Mouse (Mus musculus): ENCODE results near the gene Gdf15. TPM values are rescaled to one million over a fixed set of nuclear protein-coding genes. Genes with fewer than 3 reads are reported as not detected.
A peak's percentile ranks its signal among the peaks of the same experiment; 100 is the strongest.

Gene Gdf15
- 0.13 TPM in 1 of 2 replicates, not detected in the other for polyA plus RNA-seq (2012)

DNA sequence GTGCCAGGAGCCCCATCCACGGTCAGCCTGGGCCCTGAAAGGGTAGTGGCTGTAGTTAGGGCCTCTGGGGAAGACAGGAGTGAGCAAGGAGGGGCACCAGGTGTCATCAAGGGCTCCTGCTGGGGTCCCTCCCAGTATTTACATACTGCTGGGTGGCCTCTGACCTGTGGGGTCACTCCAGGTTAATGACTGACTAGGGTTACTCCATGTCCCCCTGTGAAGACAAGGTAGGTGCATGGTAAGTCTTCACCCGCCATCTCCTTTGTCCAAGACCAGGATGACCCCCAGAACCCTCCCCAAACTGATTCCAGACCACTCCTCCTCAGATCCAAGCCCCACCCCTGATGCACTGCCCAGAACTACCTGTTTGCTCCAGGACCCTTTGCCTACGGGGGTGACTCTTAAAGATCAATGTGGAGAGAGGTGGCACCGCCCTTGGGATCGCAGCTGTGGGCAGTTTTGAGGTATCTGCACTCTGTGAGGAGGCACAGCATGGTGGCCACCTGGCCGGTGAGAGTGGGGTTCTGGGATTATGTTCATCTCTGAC, at the start of gene Gdf15:
TSS of gene Gdf15 (minus strand) at position 111 of the 547 bp plus-strand sequence.
- no peaks in the 10 kb centered on the region for H3K9me3 ChIP-seq (ENCODE audit: control insufficient read depth, low read length)
- peak within 1 kb of the TSS; percentile 72 for H3K4me3 ChIP-seq (replicated peaks)

DNA sequence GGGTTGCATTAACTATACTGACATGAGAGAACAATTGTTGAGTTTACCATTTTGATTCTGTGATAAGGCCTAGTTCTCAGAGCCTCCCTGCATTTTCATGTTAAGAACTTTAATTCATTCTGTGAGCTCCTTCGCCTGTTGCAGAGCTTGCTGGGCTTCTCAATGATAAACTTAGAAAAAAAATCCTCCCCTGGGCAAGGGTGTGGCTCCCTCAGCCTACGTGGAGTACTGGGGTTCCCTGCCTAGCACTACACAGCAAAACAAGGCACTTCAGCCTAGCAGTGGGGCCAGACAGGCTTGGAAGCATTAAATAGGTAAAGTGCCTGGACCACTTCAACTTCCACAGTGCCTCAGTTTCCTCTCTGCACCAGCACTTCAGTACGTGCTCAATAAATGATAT, 49.2 kb upstream of the Gdf15 start:
- peaks cover 15% of the 10 kb centered on the region for H3K27me3 ChIP-seq (ENCODE audit: control insufficient read depth)
- H3K4me1 ChIP-seq (ENCODE audit: control insufficient read depth) = peaks cover 62% of the 10 kb centered on the region
- no peak overlapping the region for H3K4me3 ChIP-seq (replicated peaks)
- H3K36me3 ChIP-seq (ENCODE audit: control insufficient read depth) = peaks cover 41% of the 10 kb centered on the region
- TF ChIP-seq GATA1 (IDR thresholded peaks at IDR 0.05; ENCODE audit: low read length) = no peak
- TF ChIP-seq TAL1 (IDR thresholded peaks at IDR 0.05; ENCODE audit: low read length) = no peak
- H3K9me3 ChIP-seq (ENCODE audit: control insufficient read depth, low read length) = peaks cover 7% of the 10 kb centered on the region

More for the DNA sequence above, at the start of gene Gdf15:
- Histone ChIP-seq H3K27me3 (ENCODE audit: control insufficient read depth) (peaks cover 20% of the 10 kb centered on the region), H3K4me1 (ENCODE audit: control insufficient read depth) (peaks cover 46% of the 10 kb centered on the region), H3K36me3 (ENCODE audit: control insufficient read depth) (no peaks in the 10 kb centered on the region; the same call in 1 of the 2 replicates)
- TF ChIP-seq GATA1 (IDR thresholded peaks at IDR 0.05; ENCODE audit: low read length) (no peak), TAL1 (IDR thresholded peaks at IDR 0.05; ENCODE audit: low read length) (no peak)

DNA sequence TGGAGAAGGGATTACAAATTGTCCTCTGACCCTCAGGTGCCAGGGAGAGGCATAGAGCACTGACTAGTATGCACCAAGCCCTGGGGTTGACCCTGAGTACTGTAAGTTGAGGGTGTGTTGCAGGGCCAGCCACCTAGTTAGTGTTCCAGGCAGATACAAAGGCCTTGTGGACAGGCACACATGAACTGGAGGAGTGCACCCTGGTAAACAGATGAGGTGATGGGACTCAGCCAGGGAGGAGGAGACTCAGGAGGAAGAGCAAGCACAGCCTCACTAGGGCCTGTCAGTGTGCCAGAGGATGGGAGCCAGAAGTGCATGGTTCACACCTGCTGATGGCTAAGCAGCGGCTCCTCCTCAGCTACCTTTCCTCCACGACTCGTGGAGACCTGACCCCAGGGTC, 47.8 kb upstream of the Gdf15 start:
- Histone ChIP-seq H3K4me3 (replicated peaks) (no peak overlapping the region), H3K27me3 (ENCODE audit: control insufficient read depth) (peaks cover 12% of the 10 kb centered on the region), H3K36me3 (ENCODE audit: control insufficient read depth) (peaks cover 54% of the 10 kb centered on the region), H3K4me1 (ENCODE audit: control insufficient read depth) (peaks cover 72% of the 10 kb centered on the region), H3K9me3 (ENCODE audit: control insufficient read depth, low read length) (peaks cover 7% of the 10 kb centered on the region)
- TF ChIP-seq TAL1 (IDR thresholded peaks at IDR 0.05; ENCODE audit: low read length) (no peak), GATA1 (IDR thresholded peaks at IDR 0.05; ENCODE audit: low read length) (no peak)

DNA sequence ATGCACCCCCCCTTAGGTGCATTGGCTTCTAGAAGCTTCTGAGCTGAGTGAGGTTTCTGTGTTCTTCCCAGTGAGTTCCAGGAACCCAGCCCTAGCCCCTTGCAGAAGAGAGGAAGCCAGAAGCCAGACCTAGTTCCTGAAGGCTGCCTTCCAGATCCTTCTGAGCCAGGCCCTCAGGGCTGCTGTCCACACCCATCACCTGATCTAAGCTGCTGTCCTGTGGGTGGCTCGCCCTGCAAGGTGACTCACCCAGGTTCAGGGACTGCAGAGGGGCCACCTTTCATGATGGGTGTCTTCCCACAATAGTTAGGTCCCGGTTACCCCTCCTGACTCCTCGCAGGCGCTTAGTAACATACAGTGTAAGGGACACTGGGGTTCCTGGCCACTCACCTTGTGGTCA, 47.1 kb upstream of the Gdf15 start:
- peaks cover 78% of the 10 kb centered on the region for H3K4me1 ChIP-seq (ENCODE audit: control insufficient read depth)
- peaks cover 10% of the 10 kb centered on the region for H3K27me3 ChIP-seq (ENCODE audit: control insufficient read depth)
- H3K4me3 ChIP-seq (replicated peaks) = no peak overlapping the region
- peaks cover 7% of the 10 kb centered on the region for H3K9me3 ChIP-seq (ENCODE audit: control insufficient read depth, low read length)
- no peak for TF ChIP-seq GATA1 (IDR thresholded peaks at IDR 0.05; ENCODE audit: low read length)
- peaks cover 57% of the 10 kb centered on the region for H3K36me3 ChIP-seq (ENCODE audit: control insufficient read depth)

DNA sequence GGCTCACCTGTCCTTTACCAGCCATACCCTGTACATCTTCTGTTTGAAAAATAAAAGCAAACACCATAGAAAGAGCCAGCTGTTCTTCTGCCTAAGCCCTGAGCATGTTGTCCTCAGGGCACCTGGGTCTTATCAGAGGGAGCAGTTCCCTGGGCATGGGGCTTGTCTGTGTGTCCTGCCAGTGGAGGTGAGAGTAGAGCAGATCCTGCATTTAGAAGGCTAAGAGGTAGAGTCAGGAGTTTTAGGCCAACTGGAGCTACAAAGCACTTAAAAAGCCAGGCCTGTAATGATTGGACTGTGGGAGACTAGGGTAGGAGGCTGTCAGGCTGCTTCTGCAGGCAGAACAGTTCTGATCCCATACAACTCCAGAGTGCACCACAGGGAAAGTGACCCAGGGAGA, 46.4 kb upstream of the Gdf15 start:
- peaks cover 7% of the 10 kb centered on the region for H3K9me3 ChIP-seq (ENCODE audit: control insufficient read depth, low read length)
- H3K4me1 ChIP-seq (ENCODE audit: control insufficient read depth) = peaks cover 85% of the 10 kb centered on the region
- TF ChIP-seq TAL1 (IDR thresholded peaks at IDR 0.05; ENCODE audit: low read length) (no peak), GATA1 (IDR thresholded peaks at IDR 0.05; ENCODE audit: low read length) (no peak)
- peaks cover 3% of the 10 kb centered on the region; the same call in 1 of the 2 replicates for H3K27me3 ChIP-seq (ENCODE audit: control insufficient read depth)
- H3K4me3 ChIP-seq (replicated peaks) = no peak overlapping the region
- H3K36me3 ChIP-seq (ENCODE audit: control insufficient read depth) = peaks cover 60% of the 10 kb centered on the region

DNA sequence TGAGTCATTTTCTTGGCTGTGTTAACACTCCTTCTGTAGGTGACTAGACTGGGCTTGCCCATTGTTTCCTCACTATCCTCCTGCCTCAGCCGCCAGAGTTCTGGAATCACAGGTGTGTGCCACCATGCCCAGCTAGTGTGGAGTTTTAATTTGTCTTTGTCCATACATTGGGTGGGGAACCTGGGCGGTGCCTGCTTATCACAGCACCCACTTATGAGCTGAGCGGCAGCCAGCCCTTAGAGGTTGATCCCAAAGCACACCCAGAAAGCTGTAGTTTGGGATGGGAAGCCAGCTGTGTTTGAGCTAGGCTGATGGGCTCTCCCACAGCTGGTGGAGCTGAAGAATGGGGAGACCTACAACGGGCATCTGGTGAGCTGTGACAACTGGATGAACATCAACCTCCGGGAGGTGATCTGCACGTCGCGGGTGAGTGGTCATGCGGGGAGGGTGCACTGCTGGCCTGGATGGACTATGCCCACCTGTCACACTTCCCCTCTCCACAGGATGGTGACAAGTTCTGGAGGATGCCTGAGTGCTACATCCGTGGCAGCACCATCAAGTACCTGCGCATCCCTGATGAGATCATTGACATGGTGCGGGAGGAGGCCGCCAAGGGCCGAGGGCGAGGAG, 45.3 kb upstream of the Gdf15 start:
- Histone ChIP-seq H3K27me3 (ENCODE audit: control insufficient read depth) (no peaks in the 10 kb centered on the region; the same call in 1 of the 2 replicates), H3K9me3 (ENCODE audit: control insufficient read depth, low read length) (peaks cover 7% of the 10 kb centered on the region), H3K36me3 (ENCODE audit: control insufficient read depth) (peaks cover 60% of the 10 kb centered on the region), H3K4me3 (replicated peaks) (peak overlapping the region; percentile 28), H3K4me1 (ENCODE audit: control insufficient read depth) (peaks cover 89% of the 10 kb centered on the region)
- TF ChIP-seq GATA1 (IDR thresholded peaks at IDR 0.05; ENCODE audit: low read length) = no peak
- TF ChIP-seq TAL1 (IDR thresholded peaks at IDR 0.05; ENCODE audit: low read length) = no peak

DNA sequence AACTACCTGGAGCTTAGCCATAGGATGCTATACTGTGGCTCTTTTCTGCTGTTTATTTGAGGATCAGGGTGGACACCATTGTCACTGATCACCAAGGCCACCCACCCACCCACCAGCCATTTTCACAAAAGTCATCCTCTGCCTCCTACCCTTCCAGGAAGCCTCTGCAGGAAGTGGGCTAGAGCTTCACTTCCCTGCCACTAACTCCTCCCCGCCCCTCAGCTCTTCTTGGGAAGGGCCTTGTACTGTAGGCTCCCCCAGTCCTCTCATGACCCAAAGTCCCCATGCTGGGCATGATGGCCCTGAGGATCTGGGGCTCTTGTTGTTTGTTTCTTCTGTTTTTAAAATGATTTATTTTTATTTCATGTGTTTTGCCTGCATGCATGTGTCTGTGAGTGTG, 43.1 kb upstream of the Gdf15 start:
- Histone ChIP-seq H3K4me1 (ENCODE audit: control insufficient read depth) (peaks cover 82% of the 10 kb centered on the region), H3K9me3 (ENCODE audit: control insufficient read depth, low read length) (peaks cover 7% of the 10 kb centered on the region), H3K4me3 (replicated peaks) (no peak overlapping the region), H3K36me3 (ENCODE audit: control insufficient read depth) (peaks cover 57% of the 10 kb centered on the region), H3K27me3 (ENCODE audit: control insufficient read depth) (no peaks in the 10 kb centered on the region)
- TF ChIP-seq GATA1 (IDR thresholded peaks at IDR 0.05; ENCODE audit: low read length) (no peak), TAL1 (IDR thresholded peaks at IDR 0.05; ENCODE audit: low read length) (no peak)

DNA sequence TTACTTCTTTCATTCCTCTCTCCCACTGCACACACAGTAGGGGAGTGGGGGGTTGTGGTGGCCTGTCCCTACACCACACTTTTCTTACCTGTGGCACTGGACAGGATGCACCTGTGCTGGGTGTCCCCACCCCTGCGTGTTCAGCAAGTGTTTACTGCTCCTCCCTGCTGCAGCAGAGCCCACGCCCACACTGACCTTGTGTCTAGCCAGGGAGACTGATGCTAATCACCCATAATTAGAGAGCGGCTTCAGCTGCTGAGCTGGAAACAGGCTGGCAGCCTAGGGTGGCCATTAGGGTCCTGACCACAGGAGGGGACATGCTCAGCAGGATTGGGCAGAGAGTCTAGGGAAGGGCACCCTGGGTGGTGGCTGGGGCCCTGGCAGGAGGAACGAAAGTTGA, 42.5 kb upstream of the Gdf15 start:
- H3K4me3 ChIP-seq (replicated peaks) = peak overlapping the region; percentile 86
- H3K36me3 ChIP-seq (ENCODE audit: control insufficient read depth) = peaks cover 51% of the 10 kb centered on the region
- peaks cover 7% of the 10 kb centered on the region for H3K9me3 ChIP-seq (ENCODE audit: control insufficient read depth, low read length)
- H3K4me1 ChIP-seq (ENCODE audit: control insufficient read depth) = peaks cover 76% of the 10 kb centered on the region
- H3K27me3 ChIP-seq (ENCODE audit: control insufficient read depth) = no peaks in the 10 kb centered on the region
- no peak for TF ChIP-seq TAL1 (IDR thresholded peaks at IDR 0.05; ENCODE audit: low read length)
- TF ChIP-seq GATA1 (IDR thresholded peaks at IDR 0.05; ENCODE audit: low read length) = no peak

DNA sequence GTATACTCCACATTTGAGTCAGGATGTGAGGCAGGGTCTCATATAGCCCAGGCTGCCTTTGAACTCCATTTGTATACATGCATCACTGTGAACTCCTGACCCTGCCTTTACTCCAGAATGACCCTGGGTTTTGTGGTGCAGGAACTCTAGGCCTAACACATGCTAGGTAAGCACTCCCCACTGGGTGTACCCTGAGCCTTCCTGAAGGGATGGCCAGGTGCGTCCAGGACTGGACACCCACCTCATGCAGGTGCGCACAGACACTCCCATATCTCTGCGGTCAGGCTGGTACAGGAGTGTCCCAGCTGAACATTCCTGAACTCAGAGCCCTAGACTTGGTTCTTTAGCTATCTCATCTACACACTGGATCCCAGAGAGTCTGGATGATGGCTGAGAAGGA, 41.9 kb upstream of the Gdf15 start:
- Histone ChIP-seq H3K4me3 (replicated peaks) (peak overlapping the region; percentile 86), H3K4me1 (ENCODE audit: control insufficient read depth) (peaks cover 70% of the 10 kb centered on the region), H3K9me3 (ENCODE audit: control insufficient read depth, low read length) (peaks cover 7% of the 10 kb centered on the region), H3K27me3 (ENCODE audit: control insufficient read depth) (no peaks in the 10 kb centered on the region), H3K36me3 (ENCODE audit: control insufficient read depth) (peaks cover 45% of the 10 kb centered on the region)
- TF ChIP-seq GATA1 (IDR thresholded peaks at IDR 0.05; ENCODE audit: low read length) = no peak
- TF ChIP-seq TAL1 (IDR thresholded peaks at IDR 0.05; ENCODE audit: low read length) = no peak
